Mouse (Mus musculus): ENCODE results near the gene Calhm1. TPM values are rescaled to one million over a fixed set of nuclear protein-coding genes. Genes with fewer than 3 reads are reported as not detected.
A peak's percentile ranks its signal among the peaks of the same experiment; 100 is the strongest.
"Not testable (repeated sequence)": the region's sequence is repeated elsewhere in the genome, so short reads cannot be mapped to it uniquely, and the experiment has no call there.

The Calhm1 gene
- polyA plus RNA-seq, 1 experiment from 2014 or later: not detected

DNA sequence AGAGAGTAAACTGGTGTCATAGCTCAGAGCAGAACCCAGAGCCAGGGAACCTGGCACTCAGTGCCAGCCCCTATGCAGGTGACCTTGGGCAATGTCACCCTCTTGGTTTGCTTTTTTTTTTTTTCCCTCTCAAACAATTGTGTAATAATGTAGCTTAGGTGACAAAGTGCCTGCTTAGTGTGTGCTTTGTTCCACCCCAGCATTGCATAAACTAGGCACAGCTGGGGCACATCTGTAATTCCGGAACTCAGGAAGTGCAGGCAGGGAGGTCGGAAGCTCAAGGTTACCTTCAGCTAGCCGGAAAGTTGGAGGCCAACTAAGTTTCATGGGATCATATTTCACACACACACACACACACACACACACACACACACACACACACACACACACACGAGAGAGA, 5.8 kb upstream of the Calhm1 start:
- no peaks in the 10 kb centered on the region for H3K9me3 ChIP-seq
- H3K9ac ChIP-seq: no peak overlapping the region
- H3K4me1 ChIP-seq: peaks cover 12% of the 10 kb centered on the region
- H3K4me3 ChIP-seq: no peak overlapping the region
- peaks cover 14% of the 10 kb centered on the region; the same call in 1 of the 2 replicates for H3K27me3 ChIP-seq
- H3K27ac ChIP-seq: no peak overlapping the region
- WGBS: 10% methylated on average over 4 of the region's 4 CpGs
- H3K36me3 ChIP-seq: no peaks in the 10 kb centered on the region
- no peak overlapping the region for H3K4me2 ChIP-seq (replicated peaks)
- ATAC-seq (ENCODE audit: low FRiP score, low read depth): no peak

DNA sequence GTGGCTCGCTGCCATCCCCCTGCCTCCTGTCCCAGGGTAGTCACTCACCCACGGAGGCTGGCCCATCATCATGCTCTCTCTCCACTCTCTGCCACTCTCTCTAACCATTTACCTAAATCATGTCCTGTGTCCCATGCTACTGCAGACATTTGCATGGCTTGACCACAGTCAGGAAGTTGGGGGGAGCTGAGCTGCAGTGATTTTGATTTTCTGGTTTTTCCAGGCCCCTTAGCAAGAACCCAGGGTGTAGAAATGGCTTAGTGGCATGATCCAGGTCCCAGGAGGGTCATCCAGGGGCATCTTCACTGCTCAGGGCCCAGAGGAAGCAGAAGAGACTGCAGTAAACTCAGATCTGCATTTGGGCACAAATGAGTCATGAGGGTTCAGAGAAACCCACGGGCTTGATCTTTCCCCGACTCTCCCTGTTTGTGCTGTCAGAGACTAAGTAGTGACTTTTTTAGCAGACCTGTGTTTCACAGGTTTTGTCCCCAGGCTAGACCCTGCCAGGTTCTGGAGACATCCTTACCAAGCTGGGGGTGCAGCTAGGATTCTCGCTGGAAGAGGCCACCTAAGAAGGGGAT, 4.3 kb upstream of the Calhm1 start:
- H3K9me3 ChIP-seq: no peaks in the 10 kb centered on the region
- WGBS: 75% methylated on average over 5 of the region's 5 CpGs
- no peak overlapping the region for H3K4me2 ChIP-seq (replicated peaks)
- H3K9ac ChIP-seq: no peak overlapping the region
- ATAC-seq (ENCODE audit: low FRiP score, low read depth): no peak
- peaks cover 14% of the 10 kb centered on the region; the same call in 1 of the 2 replicates for H3K27me3 ChIP-seq
- H3K4me3 ChIP-seq: no peak overlapping the region
- peaks cover 12% of the 10 kb centered on the region for H3K4me1 ChIP-seq
- H3K36me3 ChIP-seq: no peaks in the 10 kb centered on the region
- H3K27ac ChIP-seq: no peak overlapping the region

DNA sequence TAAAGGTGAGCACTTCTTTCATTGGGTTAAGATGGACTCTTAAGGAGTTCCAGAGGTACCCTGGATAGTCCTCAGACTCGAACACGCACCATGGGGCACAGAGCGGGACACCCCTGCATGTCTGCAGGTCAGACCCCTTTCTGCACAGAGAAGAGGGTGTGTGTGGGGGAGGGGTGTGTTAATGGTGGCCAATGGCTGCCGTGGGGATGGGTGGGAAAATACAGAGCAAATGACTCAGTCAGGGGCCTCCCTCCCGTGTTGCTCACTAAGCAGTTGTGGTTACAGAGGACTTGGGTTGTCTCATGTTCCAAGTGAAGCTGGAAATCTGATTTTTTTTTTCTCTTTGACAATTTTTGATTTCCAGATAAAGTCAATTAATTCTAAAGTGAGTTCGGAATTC, 1.6 kb downstream of the Calhm1 start:
- no peak for ATAC-seq (ENCODE audit: low FRiP score, low read depth)
- Histone ChIP-seq H3K4me1 (peaks cover 26% of the 10 kb centered on the region), H3K9me3 (no peaks in the 10 kb centered on the region), H3K4me2 (replicated peaks) (no peak overlapping the region), H3K27me3 (no peaks in the 10 kb centered on the region), H3K4me3 (no peak overlapping the region), H3K36me3 (no peaks in the 10 kb centered on the region), H3K9ac (no peak overlapping the region), H3K27ac (no peak overlapping the region)
- 76% methylated on average over 6 of the region's 6 CpGs for WGBS

DNA sequence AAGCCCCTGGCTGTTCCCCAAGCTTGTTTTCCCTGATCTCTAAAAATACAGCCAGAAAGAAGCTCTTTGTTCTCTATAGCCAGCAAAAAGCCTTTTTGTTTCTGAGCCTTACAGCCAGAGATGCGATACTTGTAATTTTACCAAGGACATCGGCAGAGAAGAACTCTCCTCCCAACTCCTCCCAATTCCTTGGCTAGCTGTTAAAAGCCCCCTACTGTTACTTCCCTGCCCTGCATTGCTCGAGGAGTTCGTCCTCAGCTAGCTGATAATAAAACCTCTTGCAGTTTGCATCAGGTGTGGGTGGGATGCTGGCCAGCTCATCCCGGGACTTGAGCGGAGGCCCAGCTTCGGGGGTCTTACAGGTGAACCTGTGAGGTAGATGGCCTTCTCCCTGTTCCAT, 4.4 kb downstream of the Calhm1 start:
- H3K27me3 ChIP-seq; H3K4me3 ChIP-seq; H3K27ac ChIP-seq; H3K4me2 ChIP-seq (replicated peaks); H3K9ac ChIP-seq; H3K9me3 ChIP-seq; ATAC-seq (ENCODE audit: low FRiP score, low read depth): not testable (repeated sequence)
- Histone ChIP-seq H3K36me3 (peaks cover 12% of the 10 kb centered on the region), H3K4me1 (peaks cover 44% of the 10 kb centered on the region)
- 18% methylated on average over 7 of the region's 7 CpGs for WGBS

DNA sequence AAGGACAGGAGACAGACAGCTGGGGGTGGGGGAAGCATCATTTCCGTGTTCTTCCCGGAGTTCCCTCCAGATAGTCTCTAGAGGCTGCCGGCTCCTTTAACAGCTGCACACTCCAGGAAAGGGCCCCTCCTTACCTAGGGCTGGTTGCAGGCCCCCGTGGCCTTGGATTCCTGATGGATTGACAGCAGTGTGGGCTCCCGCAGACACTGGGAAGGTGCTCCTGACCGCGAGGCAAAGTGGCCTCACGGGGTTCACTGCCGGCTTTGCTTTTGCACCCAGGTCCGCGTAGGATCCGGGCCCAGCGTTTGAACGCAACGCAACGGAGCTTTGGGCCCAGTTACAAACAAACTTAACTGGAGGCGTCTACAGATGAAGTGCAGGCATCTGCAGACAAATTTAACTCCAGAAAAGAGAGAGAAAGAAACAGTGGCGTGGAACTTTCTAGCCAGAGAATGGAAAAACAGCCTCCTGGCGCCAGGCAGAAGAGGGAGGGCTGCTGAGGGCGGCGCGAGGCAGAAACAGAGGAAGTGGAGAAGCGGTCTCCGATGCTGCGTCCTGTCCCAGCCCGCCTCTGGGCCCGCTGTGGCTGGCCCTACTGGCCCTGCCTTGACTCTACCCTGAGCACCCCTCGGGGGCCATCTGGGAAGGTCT, 6.2 kb downstream of the Calhm1 start, which contains the start of gene Calhm2:
Gene Calhm2 (minus strand): TSS at position 524 of the 651 bp plus-strand sequence.
- peak within 1 kb of the TSS; percentile 76 for H3K9ac ChIP-seq
- H3K4me1 ChIP-seq: peaks cover 44% of the 10 kb centered on the region
- H3K27me3 ChIP-seq: no peaks in the 10 kb centered on the region
- peaks cover 24% of the 10 kb centered on the region for H3K36me3 ChIP-seq
- H3K27ac ChIP-seq: peak within 1 kb of the TSS; percentile 72
- H3K4me2 ChIP-seq (replicated peaks): peak within 1 kb of the TSS; percentile 74
- no peaks in the 10 kb centered on the region for H3K9me3 ChIP-seq
- WGBS: 2% methylated on average over 28 of the region's 28 CpGs
- peak within 1 kb of the TSS; percentile 46 for H3K4me3 ChIP-seq
- peak; percentile 62 for ATAC-seq (ENCODE audit: low FRiP score, low read depth)

DNA sequence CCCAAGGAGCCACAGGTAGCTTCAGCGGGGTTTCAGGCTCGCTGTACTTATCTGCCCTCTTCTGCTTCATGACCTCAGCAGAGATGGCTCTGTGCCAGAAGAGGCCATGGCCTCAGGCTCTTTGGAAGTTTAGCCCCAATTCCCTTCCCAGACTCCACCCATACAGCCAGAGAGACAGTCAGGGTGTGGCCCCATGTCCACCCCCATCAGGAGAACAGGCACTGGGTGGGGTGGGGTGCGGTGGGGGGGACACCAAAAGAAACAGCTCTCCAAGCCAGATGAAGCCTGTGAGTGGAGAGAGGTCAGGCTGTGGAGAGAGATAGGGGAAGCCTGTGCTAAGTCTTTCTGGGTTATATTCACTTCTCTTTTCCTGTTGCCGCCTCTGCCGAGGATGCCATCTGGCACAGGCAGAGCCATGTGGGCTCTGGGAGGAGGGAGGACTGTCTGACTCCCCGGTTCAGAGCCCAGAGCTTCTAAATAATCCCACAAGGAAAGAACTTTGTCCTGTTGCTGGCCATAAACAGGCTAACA, 6.9 kb downstream of the Calhm1 start:
- ATAC-seq (ENCODE audit: low FRiP score, low read depth): peak; percentile 18; the same call in 1 of the 2 replicates
- H3K9me3 ChIP-seq: no peaks in the 10 kb centered on the region
- peak overlapping the region; percentile 46 for H3K4me3 ChIP-seq
- H3K36me3 ChIP-seq: peaks cover 32% of the 10 kb centered on the region
- H3K4me2 ChIP-seq (replicated peaks): peak overlapping the region; percentile 74
- H3K4me1 ChIP-seq: peaks cover 44% of the 10 kb centered on the region
- H3K27me3 ChIP-seq: no peaks in the 10 kb centered on the region
- H3K27ac ChIP-seq: peak overlapping the region; percentile 72
- H3K9ac ChIP-seq: peak overlapping the region; percentile 76
- WGBS: 16% methylated on average over 6 of the region's 6 CpGs

DNA sequence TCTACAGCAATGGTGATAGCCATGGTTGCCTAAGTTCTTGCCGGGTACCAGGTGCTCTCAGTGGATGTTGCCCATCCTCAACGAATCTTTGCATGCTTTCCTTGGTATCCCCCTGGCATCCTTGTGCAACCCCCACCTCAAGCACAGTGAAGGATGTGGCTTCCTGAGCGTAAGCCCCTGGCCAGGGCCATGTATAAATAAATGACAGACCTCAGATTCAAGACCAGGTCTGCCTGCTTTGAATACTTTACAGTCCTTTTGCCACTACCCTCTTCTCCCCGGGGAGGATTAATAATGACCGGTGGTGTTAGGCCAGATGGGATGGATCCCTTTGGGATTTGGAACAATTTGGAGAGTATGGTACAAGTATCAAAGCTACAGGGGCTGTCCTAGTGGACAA, 7.9 kb downstream of the Calhm1 start:
- Histone ChIP-seq H3K27ac (no peak overlapping the region), H3K9me3 (no peaks in the 10 kb centered on the region), H3K4me1 (peaks cover 44% of the 10 kb centered on the region), H3K27me3 (no peaks in the 10 kb centered on the region), H3K4me3 (no peak overlapping the region), H3K36me3 (peaks cover 42% of the 10 kb centered on the region), H3K4me2 (replicated peaks) (peak overlapping the region; percentile 74; the same call in 1 of the 2 replicates), H3K9ac (no peak overlapping the region)
- no peak for ATAC-seq (ENCODE audit: low FRiP score, low read depth)
- WGBS: 76% methylated on average over 5 of the region's 5 CpGs

DNA sequence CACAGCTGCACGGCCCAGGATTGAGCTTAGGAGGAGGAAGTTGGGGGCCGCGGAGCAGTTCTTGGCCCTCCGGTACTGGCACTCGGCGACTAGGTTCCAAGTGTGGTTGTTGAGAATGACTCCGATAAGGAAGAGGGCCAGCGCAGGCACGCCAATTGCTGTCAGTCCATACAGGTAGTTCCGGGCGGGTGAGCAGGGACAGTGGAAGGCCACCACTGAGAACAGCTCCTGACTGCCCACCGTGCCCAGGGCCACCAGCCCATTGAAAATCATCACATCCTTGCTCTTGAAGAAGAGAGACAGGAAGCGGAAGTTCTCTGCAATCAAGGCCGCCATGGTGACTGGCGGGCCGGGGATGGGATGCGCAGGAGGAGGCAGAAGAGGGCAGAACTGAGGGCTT, 8.5 kb downstream of the Calhm1 start:
- Histone ChIP-seq H3K4me2 (replicated peaks) (no peak overlapping the region), H3K27me3 (no peaks in the 10 kb centered on the region), H3K36me3 (peaks cover 48% of the 10 kb centered on the region), H3K9me3 (no peaks in the 10 kb centered on the region), H3K4me1 (peaks cover 44% of the 10 kb centered on the region), H3K27ac (no peak overlapping the region), H3K9ac (no peak overlapping the region), H3K4me3 (no peak overlapping the region)
- WGBS: 93% methylated on average over 17 of the region's 17 CpGs
- ATAC-seq (ENCODE audit: low FRiP score, low read depth): no peak

DNA sequence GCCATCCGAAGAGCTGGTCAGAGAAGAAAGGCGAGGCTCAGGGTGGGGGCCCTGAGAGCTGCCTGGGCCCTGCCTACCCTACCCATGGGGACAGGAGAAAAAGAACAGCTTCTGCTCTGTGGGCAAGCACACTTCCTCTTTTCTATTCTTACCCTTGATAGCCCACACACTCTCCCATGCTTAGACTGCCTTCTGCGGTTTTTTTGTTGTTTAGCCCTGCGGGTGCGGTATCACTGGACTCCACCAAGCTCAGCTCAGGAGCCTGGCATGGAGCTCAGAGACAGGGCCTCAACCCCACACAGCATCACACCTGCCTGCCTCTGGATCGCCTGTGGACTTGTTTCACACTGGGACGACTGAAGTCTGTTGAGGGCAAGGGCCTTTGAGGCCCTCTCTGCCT, 10.9 kb downstream of the Calhm1 start:
- ATAC-seq (ENCODE audit: low FRiP score, low read depth): no peak
- no peak overlapping the region for H3K4me3 ChIP-seq
- no peaks in the 10 kb centered on the region for H3K9me3 ChIP-seq
- no peak overlapping the region for H3K9ac ChIP-seq
- peaks cover 25% of the 10 kb centered on the region for H3K4me1 ChIP-seq
- peaks cover 72% of the 10 kb centered on the region for H3K36me3 ChIP-seq
- H3K27me3 ChIP-seq: no peaks in the 10 kb centered on the region
- no peak overlapping the region for H3K4me2 ChIP-seq (replicated peaks)
- H3K27ac ChIP-seq: no peak overlapping the region
- 89% methylated on average over 7 of the region's 7 CpGs for WGBS

DNA sequence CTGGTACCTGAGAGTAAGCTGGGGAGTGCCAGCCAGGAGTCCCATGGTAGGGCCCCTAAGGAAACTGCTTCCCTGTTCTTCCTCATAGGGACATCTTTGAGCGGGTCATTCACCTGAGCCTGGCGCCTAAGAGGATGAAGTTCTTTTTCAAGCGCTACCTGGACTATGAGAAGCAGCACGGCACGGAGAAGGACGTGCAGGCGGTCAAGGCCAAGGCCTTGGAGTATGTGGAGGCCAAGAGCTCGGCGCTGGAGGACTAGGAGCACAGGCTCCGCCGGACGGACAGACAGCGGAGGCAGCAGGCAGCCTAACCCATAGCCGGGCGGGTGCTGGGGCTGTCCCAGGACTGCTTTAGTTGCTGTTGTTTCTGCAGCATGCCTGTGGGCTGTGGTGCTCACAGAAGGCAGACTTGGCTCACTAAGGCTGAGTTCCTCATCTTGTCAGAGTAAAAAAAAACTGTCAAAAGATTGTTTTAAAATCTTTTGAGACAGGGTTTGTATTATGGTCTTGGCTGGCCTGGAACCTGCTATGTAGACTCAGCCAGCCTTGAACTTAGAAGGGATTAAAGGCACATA, 13.4 kb downstream of the Calhm1 start:
- Histone ChIP-seq H3K4me3 (no peak overlapping the region), H3K4me1 (peaks cover under 1% of the 10 kb centered on the region; the same call in 1 of the 2 replicates), H3K9ac (no peak overlapping the region), H3K9me3 (no peaks in the 10 kb centered on the region), H3K4me2 (replicated peaks) (no peak overlapping the region), H3K27me3 (no peaks in the 10 kb centered on the region), H3K36me3 (peaks cover 95% of the 10 kb centered on the region), H3K27ac (no peak overlapping the region)
- 92% methylated on average over 15 of the region's 15 CpGs for WGBS
- no peak for ATAC-seq (ENCODE audit: low FRiP score, low read depth)

DNA sequence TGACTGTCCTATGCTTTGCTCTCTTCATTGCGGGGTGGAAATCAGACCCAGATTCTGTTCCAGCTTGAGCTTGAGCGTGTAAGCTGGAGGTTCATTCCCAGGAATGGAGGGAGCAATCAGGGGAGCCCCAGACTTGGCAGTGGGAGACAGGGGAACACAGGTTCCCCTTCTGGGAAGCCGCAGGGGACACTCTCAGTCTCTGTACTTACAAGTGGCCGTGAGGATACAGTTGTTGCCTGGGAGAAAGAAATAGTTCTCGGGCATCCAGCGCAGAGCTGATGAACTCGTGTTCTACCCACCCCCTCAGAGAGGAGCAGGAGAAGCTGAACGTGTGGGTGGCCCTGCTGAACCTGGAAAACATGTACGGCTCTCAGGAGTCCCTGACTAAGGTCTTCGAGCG, 15.2 kb downstream of the Calhm1 start:
- H3K9ac ChIP-seq: no peak overlapping the region
- no peak overlapping the region for H3K4me3 ChIP-seq
- H3K27me3 ChIP-seq: no peaks in the 10 kb centered on the region
- no peaks in the 10 kb centered on the region for H3K4me1 ChIP-seq
- 92% methylated on average over 11 of the region's 11 CpGs for WGBS
- ATAC-seq (ENCODE audit: low FRiP score, low read depth): no peak
- H3K27ac ChIP-seq: no peak overlapping the region
- H3K4me2 ChIP-seq (replicated peaks): no peak overlapping the region
- no peaks in the 10 kb centered on the region for H3K9me3 ChIP-seq
- peaks cover 99% of the 10 kb centered on the region for H3K36me3 ChIP-seq

DNA sequence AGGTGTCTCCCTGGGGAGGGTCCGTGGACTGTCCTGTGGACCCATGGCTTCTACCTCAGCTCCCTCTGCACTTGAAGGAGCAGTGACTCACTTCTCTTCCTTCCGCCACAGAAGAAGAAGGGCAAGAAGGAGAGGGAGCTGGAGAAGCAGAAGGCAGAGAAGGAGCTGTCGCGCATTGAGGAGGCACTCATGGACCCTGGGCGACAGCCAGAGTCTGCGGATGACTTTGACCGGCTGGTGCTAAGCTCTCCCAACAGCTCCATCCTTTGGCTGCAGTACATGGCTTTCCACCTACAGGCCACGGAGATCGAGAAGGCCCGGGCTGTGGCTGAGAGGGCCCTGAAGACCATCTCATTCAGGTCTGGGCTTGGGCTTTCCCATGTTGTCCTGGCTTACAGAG, 15.9 kb downstream of the Calhm1 start:
- Histone ChIP-seq H3K4me2 (replicated peaks) (no peak overlapping the region), H3K27ac (no peak overlapping the region), H3K4me3 (no peak overlapping the region), H3K9ac (no peak overlapping the region), H3K9me3 (no peaks in the 10 kb centered on the region), H3K27me3 (no peaks in the 10 kb centered on the region), H3K36me3 (peaks cover 98% of the 10 kb centered on the region), H3K4me1 (no peaks in the 10 kb centered on the region)
- ATAC-seq (ENCODE audit: low FRiP score, low read depth): no peak
- WGBS: 96% methylated on average over 10 of the region's 10 CpGs
